Comparison of ENCODE assay signal across 10 mouse cellular contexts in the genomic region with DNA sequence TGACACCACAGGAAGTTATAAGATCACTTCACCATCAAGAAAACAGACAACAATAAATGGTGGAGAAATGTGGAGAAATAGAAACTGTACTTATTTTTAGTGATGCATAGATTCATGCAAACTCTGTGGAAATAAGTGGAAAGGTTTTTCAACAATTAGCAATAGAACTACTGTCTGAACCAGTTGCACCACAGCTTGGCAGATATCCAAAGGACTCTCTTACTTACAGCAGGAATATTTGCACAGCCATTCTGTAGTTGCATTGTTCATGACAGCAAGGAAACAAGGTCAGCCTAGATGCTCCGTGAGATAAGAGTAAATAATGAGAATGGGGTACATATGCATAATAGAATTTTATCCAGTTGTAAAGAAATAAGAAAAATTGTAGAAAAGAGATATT.
"Had no signal": no experiment of that assay in that cellular context is flagged by ENCODE, and none has a peak within 500 bp of the region (broad histone marks: within the 10 kb centered on the region; RNA-seq: fewer than 3 reads in every experiment).

No protein-coding gene starts in this region.

- ATAC-seq: midbrain, embryonic 16.5 days had no signal

- H3K4me3 ChIP-seq: layer of hippocampus, adult 2 months; limb, embryonic 13.5 days; midbrain, embryonic 12.5 days had no signal

- H3K27me3 ChIP-seq: limb, embryonic 13.5 days; midbrain, embryonic 12.5 days had no signal

- H3K4me1 ChIP-seq: limb, embryonic 13.5 days; midbrain, embryonic 12.5 days had no signal

- H3K36me3 ChIP-seq: limb, embryonic 13.5 days; midbrain, embryonic 12.5 days had no signal

- H3K27ac ChIP-seq: layer of hippocampus, adult 2 months; limb, embryonic 13.5 days; liver, embryonic 14.5 days; midbrain, embryonic 12.5 days; stomach, postnatal 0 days had no signal

- H3K4me2 ChIP-seq: limb, embryonic 13.5 days; midbrain, embryonic 12.5 days had no signal

- H3K9me3 ChIP-seq: limb, embryonic 13.5 days; midbrain, embryonic 12.5 days had no signal

- H3K9ac ChIP-seq: limb, embryonic 13.5 days; liver, embryonic 14.5 days; midbrain, embryonic 12.5 days had no signal

- DNase-seq: kidney, postnatal 4 days; left cerebral cortex, postnatal 4 days; lung, adult 18-20 months; thymus, postnatal 4 days had no signal
